Mouse (Mus musculus): Measurements from ENCODE around the gene Ddx54.

- TF ChIP-seq CTCF (IDR thresholded peaks at IDR 0.05; ENCODE audit: control insufficient read depth, insufficient read depth, insufficient replicate concordance, low read depth, low read length) (no peak), POLR2A (IDR thresholded peaks at IDR 0.05; ENCODE audit: control insufficient read depth, low read depth, low read length) (no peak)
Measured at GRCm38 (mm10) chr5:120569791-120570190, 42.7 kb upstream of the Ddx54 start.

Measured in testis, adult 2 months (tissue).